In the genomic region with DNA sequence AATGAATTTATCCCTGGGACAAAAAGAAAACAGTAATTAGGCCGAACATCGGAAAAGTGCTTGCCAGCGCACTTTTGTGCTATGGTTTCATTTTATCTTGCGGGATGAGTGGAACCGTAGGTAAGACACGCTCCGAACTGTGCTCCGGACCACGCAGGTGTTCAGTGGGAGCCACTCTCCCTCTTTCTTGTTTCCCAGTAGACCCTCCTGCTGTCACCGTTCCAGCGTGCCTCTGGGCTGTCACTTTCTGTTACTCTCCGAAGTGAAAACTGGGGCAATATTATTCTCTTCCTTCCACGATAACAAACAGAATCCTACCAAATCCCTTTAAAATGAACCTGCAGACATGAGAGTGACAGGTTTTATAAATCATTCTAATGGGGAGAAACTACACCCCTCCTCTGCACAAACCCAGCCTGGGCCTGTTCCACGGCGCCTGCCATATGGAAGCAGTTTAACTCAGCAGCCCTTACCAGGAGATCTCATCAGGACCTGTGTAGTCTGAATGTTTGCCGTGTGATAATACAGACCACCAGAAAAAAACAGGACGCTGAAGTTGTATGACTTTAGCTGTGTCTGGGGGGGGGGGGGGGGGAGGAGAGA, we compare ENCODE assay signal across 11 mouse cellular contexts.
DNase-seq lines count a peak whose midpoint lies in the region; ATAC-seq and TF ChIP-seq lines count a peak whose summit lies in the region.
"Had no signal": no experiment of that assay in that cellular context is flagged by ENCODE, and none has a peak within 500 bp of the region (broad histone marks: within the 10 kb centered on the region; RNA-seq: fewer than 3 reads in every experiment).

No protein-coding gene starts in this region.

- TF ChIP-seq CTCF in cerebellum, adult 2 months (IDR thresholded peaks at IDR 0.05; ENCODE audit: borderline replicate concordance, insufficient read depth, low read depth, low read length): no peak

- peak; percentile 42; the same call in 1 of the 2 replicates for ATAC-seq in midbrain, embryonic 16.5 days

- peak; percentile 71 for DNase-seq in heart, adult 11 months
- DNase-seq in heart, postnatal 14 days: no peak
- DNase-seq in midbrain, embryonic 10.5 days (ENCODE audit: low spot score): no peak
- peak; percentile 25 for DNase-seq in layer of hippocampus, adult 9-11 months
- DNase-seq in gastrocnemius, postnatal 10 days: no peak
- no peak for DNase-seq in cerebellum, adult 2 months
- DNase-seq: cerebellum, adult 9-11 months; lung, postnatal 4 days; thymus, postnatal 14 days had no signal

- H3K9me3 ChIP-seq in midbrain, embryonic 16.5 days (replicated peaks; ENCODE audit: control insufficient read depth, low read length, poor library complexity, severe bottlenecking): no peaks in the 10 kb centered on the region
- no peaks in the 10 kb centered on the region for H3K9me3 ChIP-seq in midbrain, embryonic 10.5 days (replicated peaks)

- no peak for TF ChIP-seq POLR2A in cerebellum, adult 2 months (IDR thresholded peaks at IDR 0.05; ENCODE audit: borderline replicate concordance, insufficient read depth, low read length)

- peak overlapping the region; percentile 59 for H3K27ac ChIP-seq in midbrain, embryonic 16.5 days (ENCODE audit: low read length)
- no peak overlapping the region for H3K27ac ChIP-seq in midbrain, embryonic 10.5 days (replicated peaks)
- H3K27ac ChIP-seq in cerebellum, adult 2 months (ENCODE audit: insufficient read depth, low read length): no peak overlapping the region

- H3K9ac ChIP-seq in midbrain, embryonic 16.5 days (ENCODE audit: low read depth, low read length): no peak overlapping the region

- WGBS in midbrain, embryonic 16.5 days: 74% methylated on average over 17 of the region's 17 CpGs
- WGBS in midbrain, embryonic 10.5 days: 88% methylated on average over 17 of the region's 17 CpGs
- WGBS in cerebellum, adult 2 months: 47% methylated on average over 17 of the region's 17 CpGs

- H3K4me2 ChIP-seq in midbrain, embryonic 16.5 days (ENCODE audit: low read length): no peak overlapping the region
- H3K4me2 ChIP-seq: liver, embryonic 11.5 days had no signal

- no peaks in the 10 kb centered on the region for H3K36me3 ChIP-seq in midbrain, embryonic 16.5 days (ENCODE audit: control insufficient read depth, insufficient read depth, low read length)
- no peaks in the 10 kb centered on the region for H3K36me3 ChIP-seq in midbrain, embryonic 10.5 days

- H3K27me3 ChIP-seq in midbrain, embryonic 16.5 days (ENCODE audit: control insufficient read depth, insufficient read depth, low read depth, low read length): no peaks in the 10 kb centered on the region
- H3K27me3 ChIP-seq in midbrain, embryonic 10.5 days (ENCODE audit: low read depth, poor library complexity, severe bottlenecking): no peaks in the 10 kb centered on the region
- H3K27me3 ChIP-seq in cerebellum, adult 2 months (ENCODE audit: control insufficient read depth, insufficient read depth, low read length): no peaks in the 10 kb centered on the region

- no peak overlapping the region for H3K4me3 ChIP-seq in midbrain, embryonic 16.5 days (ENCODE audit: low read depth, low read length)
- no peak overlapping the region for H3K4me3 ChIP-seq in midbrain, embryonic 10.5 days
- H3K4me3 ChIP-seq in cerebellum, adult 2 months (replicated peaks; ENCODE audit: insufficient read depth, low read depth, low read length): no peak overlapping the region

- H3K4me1 ChIP-seq in midbrain, embryonic 16.5 days (ENCODE audit: control insufficient read depth, insufficient read depth, low read length): 0 out of 2 replicates have a peak, but pooled peaks cover 7% of the 10 kb centered on the region
- no peaks in the 10 kb centered on the region for H3K4me1 ChIP-seq in midbrain, embryonic 10.5 days
- H3K4me1 ChIP-seq in cerebellum, adult 2 months (ENCODE audit: control insufficient read depth, insufficient read depth, low read length): peaks cover under 1% of the 10 kb centered on the region; the same call in 1 of the 2 replicates

- intact Hi-C loops in heart, postnatal 14 days (cut with DNase I): no loop called here

Comparison
In these comparisons a context has a peak if more than half of its experiments do, and no peak if none do; other contexts are left out.
1. DNase-seq: peak in heart, adult 11 months (single experiment) and layer of hippocampus, adult 9-11 months (single experiment); none in heart, postnatal 14 days (0 of 2), midbrain, embryonic 10.5 days (single experiment), gastrocnemius, postnatal 10 days (single experiment) and cerebellum, adult 2 months (0 of 2).